Mouse (Mus musculus) embryonic fibroblast, embryonic 13.5 days (primary cell): Measurements from ENCODE around the gene Kdm5a.

Experiments used
- CTCF ChIP-seq: IDR thresholded peaks from 2 replicates; pipeline ENCODE4 v1.5.1; 2011; ENCODE audit warnings: mild to moderate bottlenecking, control low read depth, low read length, moderate library complexity, borderline replicate concordance; ENCODE audit not compliant: insufficient read depth
- POLR2A ChIP-seq: IDR thresholded peaks from 2 replicates; pipeline ENCODE4 v1.6.1; 2011; ENCODE audit warnings: low read depth, mild to moderate bottlenecking, control low read depth, low read length, moderate library complexity

DNA sequence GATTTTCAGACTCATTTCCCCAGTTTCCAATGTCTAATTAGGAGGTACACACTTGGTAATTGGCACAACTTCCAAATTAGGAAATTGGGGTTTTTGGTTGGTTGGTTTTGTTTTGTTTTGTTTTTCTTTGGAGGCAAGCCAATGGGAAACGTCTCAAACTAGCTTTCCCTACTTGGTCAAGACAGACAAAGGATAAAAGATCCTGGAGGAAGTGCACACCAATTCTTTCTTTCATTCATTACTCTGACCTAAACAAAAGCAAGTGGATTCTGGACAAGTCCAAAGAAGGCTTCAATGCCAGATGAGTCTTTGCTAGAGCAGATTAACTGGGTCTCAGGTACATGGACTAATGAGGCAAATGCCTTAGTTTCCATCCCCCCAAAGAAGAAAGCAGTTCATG lies 19.9 kb upstream of the Kdm5a start:
- TF ChIP-seq POLR2A (no peak), CTCF (no peak)
